Mouse (Mus musculus) neural tube, embryonic 13.5 days (tissue): Measurements from ENCODE around the gene Bckdhb. TPM values are rescaled to one million over a fixed set of nuclear protein-coding genes. Genes with fewer than 3 reads are reported as not detected.

Source experiments
- ATAC-seq: fragments of 200-750 bp; cut with Nextera tagmentation; 2 replicates; pipeline ENCODE4 v1.8.0; 2017; ENCODE audit warnings: low read depth, mild to moderate bottlenecking, moderate TSS enrichment, moderate library complexity
- H3K27ac ChIP-seq: fragments of 300-500 bp; sonication (generic); replicated peaks from 2 replicates; pipeline ENCODE4 v1.5.1; 2015; ENCODE audit warnings: moderate library complexity, mild to moderate bottlenecking, inconsistent platforms
- H3K27me3 ChIP-seq: fragments of 300-500 bp; sonication (generic); 2 replicates; pipeline ENCODE4 v1.6.1; 2015; ENCODE audit warnings: mild to moderate bottlenecking, inconsistent platforms
- H3K36me3 ChIP-seq: fragments of 300-500 bp; sonication (generic); 2 replicates; pipeline ENCODE4 v1.6.1; 2015; ENCODE audit warnings: mild to moderate bottlenecking, inconsistent platforms
- H3K4me1 ChIP-seq: fragments of 300-500 bp; sonication (generic); replicated peaks from 2 replicates; pipeline ENCODE4 v1.6.1; 2015; ENCODE audit warnings: inconsistent platforms
- H3K4me2 ChIP-seq: fragments of 300-500 bp; sonication (generic); 2 replicates; pipeline ENCODE4 v1.6.1; 2015; ENCODE audit warnings: inconsistent platforms, mild to moderate bottlenecking, moderate library complexity
- H3K4me3 ChIP-seq: fragments of 300-500 bp; sonication (generic); 2 replicates; pipeline ENCODE4 v1.5.1; 2015; ENCODE audit warnings: mild to moderate bottlenecking, inconsistent platforms
- H3K9ac ChIP-seq: fragments of 300-500 bp; sonication (generic); 2 replicates; pipeline ENCODE4 v1.6.1; 2015; ENCODE audit warnings: moderate library complexity, mild to moderate bottlenecking, inconsistent platforms
- H3K9me3 ChIP-seq: fragments of 300-500 bp; sonication (generic); 2 replicates; pipeline ENCODE4 v1.6.1; 2016; ENCODE audit warnings: inconsistent platforms
- WGBS: fragments of 180-500 bp; shearing (Covaris S2); methylation state at CpG from one replicate; pipeline ENCODE4 v1.1.7; 2015; 5-methylcytosine and 5-hydroxymethylcytosine counted together
- polyA plus RNA-seq: library from polyadenylated mRNA; unstranded; fragments of >200 nt; fragmentation: Nextera tagmentation; extraction: Ambion mirVana; gene quantifications from 2 replicates; pipeline ENCODE4 v1.2.1, GENCODE M21; 2015

The Bckdhb gene
- polyA plus RNA-seq, 1 experiment from 2014 or later, result 34.1 TPM

- Histone ChIP-seq H3K9me3 (no peaks in the 10 kb centered on the region), H3K27ac (no peak overlapping the region), H3K27me3 (no peaks in the 10 kb centered on the region), H3K4me1 (no peaks in the 10 kb centered on the region), H3K9ac (no peak overlapping the region), H3K4me2 (no peak overlapping the region), H3K4me3 (no peak overlapping the region), H3K36me3 (no peaks in the 10 kb centered on the region)
- WGBS, result 67% methylated on average over 5 of the region's 5 CpGs
- ATAC-seq, result 0 out of 2 replicates have a peak, but pooled peaks have one; percentile 63
Observed at GRCm38 (mm10) chr9:84117337-84117736, 192.4 kb downstream of the Bckdhb start.

GRCm38 (mm10) chr9:84124996-84125395 lies 200.1 kb downstream of the Bckdhb start:
- 95% methylated on average over 5 of the region's 5 CpGs for whole genome bisulfite sequencing
- Histone ChIP-seq H3K27ac (no peak overlapping the region), H3K9ac (no peak overlapping the region), H3K4me2 (no peak overlapping the region), H3K4me3 (no peak overlapping the region), H3K9me3 (no peaks in the 10 kb centered on the region), H3K36me3 (no peaks in the 10 kb centered on the region), H3K4me1 (no peaks in the 10 kb centered on the region), H3K27me3 (no peaks in the 10 kb centered on the region)
- ATAC-seq, result no peak

- Histone ChIP-seq H3K27ac (no peak overlapping the region), H3K4me3 (no peak overlapping the region), H3K9me3 (no peaks in the 10 kb centered on the region), H3K27me3 (no peaks in the 10 kb centered on the region), H3K36me3 (no peaks in the 10 kb centered on the region), H3K9ac (no peak overlapping the region), H3K4me2 (no peak overlapping the region), H3K4me1 (no peaks in the 10 kb centered on the region)
- no peak for ATAC-seq
- 92% methylated on average over 6 of the region's 6 CpGs for WGBS
Observed at GRCm38 (mm10) chr9:84130338-84130737, 205.4 kb downstream of the Bckdhb start.

GRCm38 (mm10) chr9:84135062-84135461 lies 210.1 kb downstream of the Bckdhb start:
- H3K4me3 ChIP-seq, result no peak overlapping the region
- no peak for ATAC-seq
- H3K9me3 ChIP-seq, result no peaks in the 10 kb centered on the region; the same call in 1 of the 2 replicates
- H3K4me2 ChIP-seq, result no peak overlapping the region
- no peaks in the 10 kb centered on the region for H3K27me3 ChIP-seq
- no peak overlapping the region for H3K9ac ChIP-seq
- no peaks in the 10 kb centered on the region for H3K36me3 ChIP-seq
- 92% methylated on average over 12 of the region's 12 CpGs for WGBS
- H3K27ac ChIP-seq, result no peak overlapping the region
- H3K4me1 ChIP-seq, result no peaks in the 10 kb centered on the region

- no peaks in the 10 kb centered on the region for H3K36me3 ChIP-seq
- no peaks in the 10 kb centered on the region; the same call in 1 of the 2 replicates for H3K9me3 ChIP-seq
- H3K4me1 ChIP-seq, result no peaks in the 10 kb centered on the region
- no peak for ATAC-seq
- H3K27me3 ChIP-seq, result no peaks in the 10 kb centered on the region
- no peak overlapping the region for H3K4me3 ChIP-seq
- H3K27ac ChIP-seq, result no peak overlapping the region
- H3K9ac ChIP-seq, result no peak overlapping the region
- H3K4me2 ChIP-seq, result no peak overlapping the region
- WGBS, result 92% methylated on average over 6 of the region's 6 CpGs
Observed at GRCm38 (mm10) chr9:84137192-84137591, 212.2 kb downstream of the Bckdhb start.

GRCm38 (mm10) chr9:84148124-84148523 lies 223.2 kb downstream of the Bckdhb start:
- 94% methylated on average over 2 of the region's 2 CpGs for WGBS
- Histone ChIP-seq H3K4me3 (no peak overlapping the region), H3K9ac (no peak overlapping the region), H3K27ac (no peak overlapping the region), H3K27me3 (no peaks in the 10 kb centered on the region), H3K4me2 (no peak overlapping the region), H3K36me3 (no peaks in the 10 kb centered on the region), H3K4me1 (no peaks in the 10 kb centered on the region), H3K9me3 (no peaks in the 10 kb centered on the region)
- no peak for ATAC-seq

Other genes with a start within 250 kb of the Bckdhb start
- gene Elovl4, start 118.9 kb upstream of the Bckdhb start, polyA plus RNA-seq, result 83.7 and 88.5 TPM in 2 replicates
- 5.5 and 8.2 TPM in 2 replicates for gene Ttk, start 90.5 kb upstream of the Bckdhb start, polyA plus RNA-seq